Mouse (Mus musculus) subcutaneous adipose tissue, adult 2 months (tissue): ENCODE data around the gene Zfp185. TPM values are rescaled to one million over a fixed set of nuclear protein-coding genes. Genes with fewer than 3 reads are reported as not detected.

Source experiments
- polyA plus RNA-seq: library from polyadenylated mRNA; depleted of rRNA; stranded (reverse); fragments of >200 nt; gene quantifications from 2 replicates; pipeline ENCODE4 v1.2.3, GENCODE M21; 2012; ENCODE audit warnings: low replicate concordance; rRNA removed

Zfp185 gene
- polyA plus RNA-seq, result 7.2 and 18.0 TPM in 2 replicates

GRCm38 (mm10) chrX:72986841-72987519 is at the start of gene Zfp185:
TSS of gene Zfp185 (plus strand) at chrX:72987339.

GRCm38 (mm10) chrX:73037003-73037402 is 49.9 kb downstream of the Zfp185 start, which contains the start of gene Pnma5:
TSS of gene Pnma5 (minus strand) at chrX:73037103.

GRCm38 (mm10) chrX:73064415-73064793 is 77.3 kb downstream of the Zfp185 start, which contains the start of gene Pnma3:
TSS of gene Pnma3 (plus strand) at chrX:73064787.

Other genes starting within 250 kb of the Zfp185 start
- 0.19 and 0.24 TPM in 2 replicates for gene Gabrq, start 162.2 kb upstream of the Zfp185 start, polyA plus RNA-seq
- gene Cetn2, start 68.9 kb upstream of the Zfp185 start, polyA plus RNA-seq, result 8.2 and 9.6 TPM in 2 replicates
- gene Nsdhl, start 68.8 kb upstream of the Zfp185 start, polyA plus RNA-seq, result 33.8 and 55.0 TPM in 2 replicates
- not detected in 2 replicates for gene Pnma5, start 49.8 kb downstream of the Zfp185 start, polyA plus RNA-seq
- gene Pnma3, start 77.4 kb downstream of the Zfp185 start, polyA plus RNA-seq, result 0.18 TPM in 1 of 2 replicates, not detected in the other
- 0.17 TPM in 1 of 2 replicates, not detected in the other for gene Xlr4a, start 95.1 kb downstream of the Zfp185 start, polyA plus RNA-seq
- gene Xlr3a, start 109.8 kb downstream of the Zfp185 start, polyA plus RNA-seq, result 0.40 and 1.2 TPM in 2 replicates
- gene Gm14685, start 129.7 kb downstream of the Zfp185 start, polyA plus RNA-seq, result 0.08 and 0.09 TPM in 2 replicates
- gene Xlr5b, start 161.5 kb downstream of the Zfp185 start, polyA plus RNA-seq, result not detected in 2 replicates
- not detected in 2 replicates for gene DXBay18, start 162.1 kb downstream of the Zfp185 start, polyA plus RNA-seq
- gene Spin2d, start 189.7 kb downstream of the Zfp185 start, polyA plus RNA-seq, result not detected in 2 replicates
- 0.82 and 4.4 TPM in 2 replicates for gene Xlr3b, start 204.9 kb downstream of the Zfp185 start, polyA plus RNA-seq
- gene Xlr4b, start 227.0 kb downstream of the Zfp185 start, polyA plus RNA-seq, result 0.48 and 1.5 TPM in 2 replicates
- gene F8a, start 241.0 kb downstream of the Zfp185 start, polyA plus RNA-seq, result 7.5 and 8.9 TPM in 2 replicates